Mouse (Mus musculus) embryonic stem cell, embryonic (primary cell): ENCODE data around the gene Dvl2.

Source experiments
- CTCF ChIA-PET, 4 experiments: fragments of 300-600 bp in 2 of 4; fragments of 350-600 bp in 2 of 4; sonication (Branson Sonifier 250); formaldehyde crosslinking; loops; one replicate each; lab custom pipeline; 2022; ENCODE audit warnings: inconsistent platforms in 2 of 4; lab: Charles Lee
- POLR2A ChIA-PET, 4 experiments: fragments of 300-600 bp in 2 of 4; fragments of 350-600 bp in 2 of 4; sonication (Branson Sonifier 250); formaldehyde crosslinking; loops; one replicate each; lab custom pipeline; 2022; ENCODE audit warnings: antibody characterized with exemption in 4 of 4, inconsistent platforms in 1 of 4; lab: Charles Lee

The Dvl2 gene

GRCm38 (mm10) chr11:69970222-69970621, 30.2 kb upstream of the Dvl2 start:
- POLR2A ChIA-PET: interaction anchor here (0.6 to 9.1 kb wide), 9 partner anchors 10 to 50 kb away, joined by 3 to 62 read pairs (median 4); partner anchors contain the start of genes Ctdnep1 (in 2 of the 4), Acadvl (in 1 of the 4), Elp5 (in 1 of the 4) and Slc2a4 (in 1 of the 4)
- CTCF ChIA-PET: no interaction called here

- ChIA-PET CTCF (interaction anchor here in 1 of 4 experiments (0.6 kb wide), 1 partner anchor 230 kb away, joined by 4 read pairs; no protein-coding TSS in a partner anchor), POLR2A (interaction anchor here (0.6 to 9.1 kb wide), 11 partner anchors 9 to 361 kb away, joined by 3 to 62 read pairs (median 4); partner anchors contain the start of genes Ctdnep1 (in 2 of the 4), Elp5 (in 1 of the 4) and Slc2a4 (in 1 of the 4))
These were observed 29.6 kb upstream of the Dvl2 start for GRCm38 (mm10) chr11:69970775-69971174.

- ChIA-PET POLR2A (interaction anchor here in 2 of 4 experiments (1.0 to 2.0 kb wide), 4 partner anchors 11 to 41 kb away, joined by 4 to 5 read pairs (median 4); partner anchors contain the start of gene Gabarap (in 2 of the 2)), CTCF (interaction anchor here in 1 of 4 experiments (0.7 kb wide), 1 partner anchor 215 kb away, joined by 3 read pairs; no protein-coding TSS in a partner anchor)
These were observed 25.5 kb upstream of the Dvl2 start for GRCm38 (mm10) chr11:69974907-69975306.

GRCm38 (mm10) chr11:69976271-69976670, 24.1 kb upstream of the Dvl2 start:
- POLR2A ChIA-PET: interaction anchor here in 3 of 4 experiments (0.5 to 2.0 kb wide), 8 partner anchors 10 to 938 kb away, joined by 3 to 5 read pairs (median 4); partner anchors contain the start of genes Dvl2 (in 1 of the 3) and Gabarap (in 1 of the 3)
- CTCF ChIA-PET: interaction anchor here in 1 of 4 experiments (0.6 to 0.7 kb wide), 2 partner anchors 25 to 201 kb away, joined by 4 to 13 read pairs; no protein-coding TSS in a partner anchor

- ChIA-PET POLR2A (interaction anchor here (0.6 to 8.0 kb wide), 116 partner anchors 8 to 689 kb away, joined by 3 to 137 read pairs (median 5); partner anchors contain the start of genes 2810408A11Rik (in 3 of the 4), Cldn7 (in 3 of the 4), Dvl2 (in 3 of the 4) and Eif5a (in 3 of the 4)), CTCF (interaction anchor here in 2 of 4 experiments (0.6 to 1.9 kb wide), 13 partner anchors 12 to 222 kb away, joined by 3 to 18 read pairs (median 4); partner anchors contain the start of gene Gabarap (in 1 of the 2))
These were observed 20.6 kb upstream of the Dvl2 start for GRCm38 (mm10) chr11:69979827-69980195.

- POLR2A ChIA-PET: interaction anchor here (0.6 to 8.0 kb wide), 134 partner anchors 8 to 720 kb away, joined by 3 to 137 read pairs (median 4); partner anchors contain the start of genes 2810408A11Rik (in 3 of the 4), Cldn7 (in 3 of the 4), Dvl2 (in 3 of the 4) and Eif5a (in 3 of the 4)
- CTCF ChIA-PET: interaction anchor here in 3 of 4 experiments (0.6 to 1.9 kb wide), 15 partner anchors 11 to 249 kb away, joined by 3 to 18 read pairs (median 4); partner anchors contain the start of gene Gabarap (in 1 of the 3)
These were observed 19.9 kb upstream of the Dvl2 start for GRCm38 (mm10) chr11:69980196-69981140.

- ChIA-PET POLR2A (interaction anchor here (0.6 to 8.0 kb wide), 89 partner anchors 8 to 719 kb away, joined by 3 to 137 read pairs (median 5); partner anchors contain the start of genes 2810408A11Rik (in 3 of the 4), Cldn7 (in 3 of the 4), Eif5a (in 3 of the 4) and Gabarap (in 3 of the 4)), CTCF (interaction anchor here (0.6 to 1.9 kb wide), 12 partner anchors 10 to 250 kb away, joined by 3 to 18 read pairs (median 6); partner anchors contain the start of gene Gabarap (in 1 of the 4))
These were observed 19.1 kb upstream of the Dvl2 start, which contains the start of gene Ctdnep1 for GRCm38 (mm10) chr11:69981141-69981762. Gene Ctdnep1, plus strand, starts transcription at chr11:69981156.

GRCm38 (mm10) chr11:69982225-69982624, 18.2 kb upstream of the Dvl2 start, which contains the start of gene Elp5:
Gene Elp5, minus strand, starts transcription at chr11:69982517.
- ChIA-PET CTCF (interaction anchor here (0.6 to 1.6 kb wide), 5 partner anchors 14 to 48 kb away, joined by 3 to 7 read pairs (median 4); no protein-coding TSS in a partner anchor), POLR2A (interaction anchor here (0.6 to 8.0 kb wide), 32 partner anchors 9 to 223 kb away, joined by 3 to 137 read pairs (median 9); partner anchors contain the start of genes Gabarap (in 3 of the 4), Slc2a4 (in 3 of the 4), Cldn7 (in 2 of the 4) and Dvl2 (in 2 of the 4))

- ChIA-PET POLR2A (interaction anchor here in 3 of 4 experiments (1.0 to 8.0 kb wide), 11 partner anchors 9 to 81 kb away, joined by 3 to 137 read pairs (median 57); partner anchors contain the start of genes Cldn7 (in 2 of the 3), Gabarap (in 2 of the 3), Phf23 (in 2 of the 3) and Eif5a (in 1 of the 3)), CTCF (interaction anchor here in 1 of 4 experiments (0.9 kb wide), 1 partner anchor 23 kb away, joined by 3 read pairs; no protein-coding TSS in a partner anchor)
These were observed 17.5 kb upstream of the Dvl2 start for GRCm38 (mm10) chr11:69982877-69983276.

- CTCF ChIA-PET: no interaction called here
- POLR2A ChIA-PET: interaction anchor here in 2 of 4 experiments (1.0 to 8.0 kb wide), 9 partner anchors 8 to 63 kb away, joined by 3 to 137 read pairs (median 6); partner anchors contain the start of genes Gabarap (in 2 of the 2), Phf23 (in 2 of the 2), Acadvl (in 1 of the 2) and Eif5a (in 1 of the 2)
These were observed 17.0 kb upstream of the Dvl2 start for GRCm38 (mm10) chr11:69983377-69983776.

GRCm38 (mm10) chr11:69984431-69984830, 16.0 kb upstream of the Dvl2 start:
- ChIA-PET POLR2A (interaction anchor here in 3 of 4 experiments (0.5 to 8.0 kb wide), 9 partner anchors 7 to 261 kb away, joined by 3 to 86 read pairs (median 4); partner anchors contain the start of genes Dvl2 (in 1 of the 3), Eif5a (in 1 of the 3), Gabarap (in 1 of the 3) and Phf23 (in 1 of the 3)), CTCF (interaction anchor here in 2 of 4 experiments (0.6 to 1.9 kb wide), 2 partner anchors 36 to 866 kb away, joined by 3 to 6 read pairs; partner anchors contain the start of gene Slc2a4 (in 1 of the 2))

- CTCF ChIA-PET: no interaction called here
- POLR2A ChIA-PET: interaction anchor here in 2 of 4 experiments (1.0 to 6.4 kb wide), 4 partner anchors 8 to 248 kb away, joined by 3 to 137 read pairs (median 14); partner anchors contain the start of genes 0610010K14Rik (in 1 of the 2), Ctdnep1 (in 1 of the 2), Eif5a (in 1 of the 2) and Elp5 (in 1 of the 2)
These were observed 10.4 kb upstream of the Dvl2 start for GRCm38 (mm10) chr11:69989949-69990348.

GRCm38 (mm10) chr11:69990850-69991691, 9.3 kb upstream of the Dvl2 start, which contains the start of gene Gabarap:
Gene Gabarap, plus strand, starts transcription at chr11:69991143.
- POLR2A ChIA-PET: interaction anchor here (0.5 to 6.4 kb wide), 52 partner anchors 9 to 979 kb away, joined by 3 to 137 read pairs (median 4); partner anchors contain the start of genes Dvl2 (in 4 of the 4), Acadvl (in 3 of the 4), Ctdnep1 (in 3 of the 4) and Eif5a (in 3 of the 4)
- CTCF ChIA-PET: interaction anchor here in 1 of 4 experiments (1.0 to 1.9 kb wide), 5 partner anchors 10 to 42 kb away, joined by 3 to 8 read pairs (median 6); partner anchors contain the start of genes Ctdnep1, Dvl2 and Slc2a4

- POLR2A ChIA-PET: interaction anchor here (0.5 to 6.4 kb wide), 54 partner anchors 9 to 978 kb away, joined by 3 to 137 read pairs (median 4); partner anchors contain the start of genes Dvl2 (in 4 of the 4), Ctdnep1 (in 3 of the 4), Eif5a (in 3 of the 4) and Elp5 (in 3 of the 4)
- CTCF ChIA-PET: interaction anchor here in 2 of 4 experiments (0.5 to 1.9 kb wide), 7 partner anchors 9 to 58 kb away, joined by 3 to 8 read pairs (median 5); partner anchors contain the start of genes Ctdnep1 (in 1 of the 2), Dvl2 (in 1 of the 2) and Slc2a4 (in 1 of the 2)
These were observed 8.7 kb upstream of the Dvl2 start for GRCm38 (mm10) chr11:69991711-69992110.
